Mouse (Mus musculus) heart, adult 8-10 months (tissue): Measurements from ENCODE around the gene Otor. TPM values are rescaled to one million over a fixed set of nuclear protein-coding genes. Genes with fewer than 3 reads are reported as not detected.

Experiments
- DNase-seq: peaks from one replicate; pipeline ENCODE4 v3.0.0; 2022; ENCODE audit warnings: low spot score
- total RNA-seq, 4 experiments: library from RNA; stranded (reverse); gene quantifications; 2 replicates each; pipeline ENCODE4 v1.2.4; 2022

The Otor gene
- total RNA-seq, result not detected

DNA sequence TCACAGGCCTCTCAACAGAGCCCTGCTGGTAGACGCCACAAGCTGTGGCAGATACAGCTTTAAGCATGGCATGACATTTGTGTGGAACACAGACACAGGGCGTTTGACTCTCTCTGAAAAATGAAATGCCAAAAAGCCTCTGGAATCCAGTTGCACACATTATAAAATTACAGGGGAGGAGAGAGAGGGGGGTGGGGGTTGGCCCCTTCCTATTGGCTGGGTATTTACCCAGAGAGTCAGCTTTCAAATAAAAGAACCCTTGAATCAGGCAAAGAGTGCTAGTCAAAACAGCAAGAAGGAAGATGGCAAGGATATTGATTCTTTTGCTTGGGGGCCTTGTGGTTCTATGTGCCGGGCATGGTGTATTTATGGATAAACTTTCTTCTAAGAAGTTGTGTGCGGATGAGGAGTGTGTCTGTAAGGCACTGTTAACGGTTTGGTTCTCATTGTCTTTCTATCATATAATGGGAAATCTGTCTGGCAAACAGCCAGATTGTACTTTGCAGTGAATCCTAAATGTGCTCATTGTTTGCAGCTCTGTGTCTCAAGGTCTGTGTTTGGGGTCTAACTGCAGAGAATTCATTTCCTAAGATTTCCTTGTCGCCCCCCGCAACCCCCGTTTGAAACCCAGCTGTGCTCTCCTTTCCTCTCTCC lies at the start of gene Otor:
Gene Otor, plus strand, starts transcription at position 276 of the 654 bp plus-strand sequence.
- no peak for DNase-seq

DNA sequence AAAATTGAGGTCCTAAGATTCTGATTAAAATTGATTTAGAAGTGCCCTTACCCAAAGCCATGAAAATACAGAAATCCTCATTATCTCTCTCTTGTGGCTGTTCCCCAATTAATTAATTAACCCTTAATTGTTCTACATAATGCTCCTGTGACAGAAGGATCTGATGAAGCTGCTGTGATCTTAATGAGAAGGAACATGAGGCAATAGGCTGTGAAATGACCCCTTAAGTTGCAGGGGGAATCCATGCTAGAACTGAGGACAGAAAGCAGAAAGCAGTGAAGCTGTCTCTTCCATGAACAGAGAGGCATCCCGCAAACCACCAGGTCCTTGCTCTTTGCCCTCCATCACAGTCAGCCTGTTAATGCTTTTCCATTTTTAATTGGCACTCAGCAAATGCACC lies 47.0 kb upstream of the Otor start:
- no peak for DNase-seq

DNA sequence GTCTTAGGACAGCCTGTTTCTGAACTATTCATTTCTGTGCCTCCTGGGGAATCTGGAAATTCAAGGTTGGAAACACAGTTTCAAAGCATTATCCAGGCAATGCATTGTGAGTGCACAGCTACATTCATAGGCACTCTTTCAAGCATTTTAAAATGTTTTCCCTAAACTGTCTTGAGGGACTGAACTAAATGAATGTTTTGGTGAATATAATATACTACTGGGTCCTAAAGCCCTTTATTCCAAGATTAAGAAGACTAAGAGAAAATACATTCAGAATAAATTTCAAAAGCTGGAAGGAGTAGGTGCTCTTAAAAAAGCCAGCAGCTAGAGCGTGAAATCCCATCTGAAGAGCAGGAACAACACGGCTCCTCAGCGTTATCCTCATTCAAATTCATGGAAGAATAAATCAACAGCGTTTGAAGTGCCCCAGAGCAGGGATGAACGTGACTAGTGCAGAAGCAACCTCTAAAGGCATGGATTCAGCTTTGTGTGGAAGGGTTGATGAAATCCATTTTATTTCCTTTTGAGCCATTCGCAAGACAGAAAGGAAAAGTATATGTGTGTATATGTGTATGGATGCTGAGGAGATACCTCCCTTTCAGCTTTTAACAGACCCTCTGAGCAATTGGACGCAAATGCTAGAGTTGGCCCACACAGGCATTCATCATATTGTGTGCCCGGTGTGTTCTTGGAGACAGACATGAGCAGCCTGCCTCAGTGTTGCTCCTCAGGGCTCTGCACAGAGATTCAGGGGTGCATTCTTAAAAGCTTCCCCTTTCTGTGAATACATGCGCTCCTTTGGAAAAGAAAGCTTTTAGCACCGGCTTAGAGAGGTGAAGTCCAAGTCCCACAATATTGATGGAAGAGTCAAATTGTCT lies 45.7 kb upstream of the Otor start:
- DNase-seq, result no peak

DNA sequence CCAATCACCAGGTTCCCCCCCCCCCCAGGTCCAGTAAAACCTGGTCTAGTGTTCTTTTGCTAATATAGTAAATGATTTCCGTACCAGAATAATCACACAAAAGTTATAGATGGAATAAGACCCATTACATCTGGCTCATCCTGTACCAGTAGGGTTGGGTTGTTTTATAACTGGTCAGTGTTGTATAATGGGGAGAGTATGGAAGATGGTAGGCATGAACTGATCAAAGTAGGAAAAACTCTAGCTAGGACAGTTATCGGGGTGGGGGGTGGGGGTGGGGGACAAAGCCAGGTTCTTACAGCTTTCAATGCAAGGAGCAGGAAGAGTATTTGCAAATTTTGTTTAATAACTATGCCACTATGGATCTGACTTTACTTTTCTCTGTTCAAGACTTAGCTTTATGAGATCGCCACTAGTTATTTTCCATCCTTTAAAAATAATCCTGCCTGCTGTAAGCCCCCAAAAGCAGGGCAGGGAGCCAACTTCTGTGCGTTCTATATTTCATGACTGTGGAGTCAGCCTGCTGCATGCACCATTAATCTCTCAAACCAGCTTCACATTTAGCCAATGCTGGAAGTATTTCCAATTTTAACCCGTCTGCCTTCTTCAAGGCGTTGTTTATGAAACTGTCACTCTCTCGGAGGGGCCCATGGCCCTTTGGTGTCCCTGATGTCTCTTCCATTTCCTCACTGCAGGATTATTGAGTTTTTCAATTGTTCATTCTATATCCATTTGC lies 43.8 kb upstream of the Otor start:
- DNase-seq, result no peak

DNA sequence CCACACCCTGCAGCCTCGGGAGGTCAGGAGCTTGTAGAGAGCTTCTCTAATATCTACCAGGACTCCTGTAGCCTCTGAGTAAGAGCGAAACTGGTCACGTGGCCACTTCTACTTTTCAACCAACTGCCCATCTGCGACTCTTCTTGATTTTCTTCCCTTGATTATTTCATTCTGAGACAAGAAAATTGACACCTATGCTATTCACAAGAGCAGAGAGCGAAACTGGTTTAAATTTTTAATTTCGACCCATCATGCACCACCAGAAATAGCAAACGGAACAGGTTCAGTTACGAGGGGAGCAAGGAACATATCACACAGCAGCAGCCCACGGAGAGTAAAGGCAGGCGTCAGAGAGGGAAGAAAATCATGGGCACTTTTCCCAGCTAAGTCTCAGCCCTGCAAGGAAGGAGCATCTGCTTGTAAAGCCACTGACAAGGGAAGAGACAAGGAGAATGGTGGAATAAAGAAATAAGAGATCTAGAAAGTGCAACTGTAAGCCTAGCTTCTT lies 43.1 kb upstream of the Otor start:
- DNase-seq, result peak; percentile 34

DNA sequence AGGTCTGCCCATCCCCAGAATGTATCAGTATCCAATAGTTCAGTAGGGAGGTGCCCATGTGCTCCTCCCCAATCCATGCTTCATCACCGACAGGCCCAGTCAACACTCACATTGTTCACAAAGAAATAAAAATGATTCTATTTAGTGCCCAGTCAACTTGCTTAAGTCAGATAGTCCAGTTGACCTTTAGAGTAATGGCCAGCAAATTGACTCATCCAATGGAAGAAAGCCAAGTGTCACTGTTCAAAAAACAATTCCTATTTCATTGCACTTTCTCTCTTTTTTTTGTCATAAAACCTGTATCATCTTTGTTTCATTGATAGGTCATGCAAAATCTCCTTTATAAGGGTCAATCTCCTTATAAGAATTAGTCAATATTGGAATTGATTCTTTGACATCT lies 36.7 kb upstream of the Otor start:
- DNase-seq, result no peak

DNA sequence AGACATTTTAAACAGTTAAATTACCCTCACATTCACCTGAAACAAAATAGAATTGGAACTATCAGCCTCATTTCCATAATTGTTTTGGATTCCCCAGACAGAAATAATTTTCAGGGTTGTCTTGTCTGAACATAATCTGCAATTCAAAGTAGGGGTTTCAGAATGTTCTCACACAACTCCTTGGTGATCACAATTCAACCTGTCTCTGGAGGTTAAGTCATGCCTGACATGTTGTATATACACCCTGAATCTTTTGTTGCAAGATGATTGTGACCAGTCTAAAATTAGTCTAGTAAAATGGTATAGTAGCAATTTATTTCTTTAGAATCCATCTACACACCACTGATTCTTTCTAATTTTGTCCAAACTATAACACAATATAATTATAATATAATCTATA lies 23.0 kb upstream of the Otor start:
- DNase-seq, result no peak

DNA sequence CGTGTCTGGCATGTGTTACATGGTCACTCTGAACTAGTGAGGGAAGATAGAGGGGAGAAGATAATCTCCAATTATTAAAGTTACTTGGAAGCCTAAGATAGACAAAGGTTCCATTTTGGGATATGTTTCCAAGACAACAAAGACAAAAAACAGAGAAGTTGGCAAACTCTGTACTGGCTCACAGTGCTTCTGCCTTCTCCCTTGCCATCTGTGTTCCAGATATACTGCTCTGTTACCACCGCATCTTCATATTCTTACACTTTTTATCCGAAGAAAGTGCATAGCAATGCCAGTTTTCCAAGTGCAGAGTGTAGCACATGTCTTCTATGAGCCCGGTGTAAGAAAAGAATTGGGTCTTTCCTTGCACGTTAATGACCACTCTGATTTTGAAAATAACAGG lies 21.5 kb upstream of the Otor start:
- no peak for DNase-seq

DNA sequence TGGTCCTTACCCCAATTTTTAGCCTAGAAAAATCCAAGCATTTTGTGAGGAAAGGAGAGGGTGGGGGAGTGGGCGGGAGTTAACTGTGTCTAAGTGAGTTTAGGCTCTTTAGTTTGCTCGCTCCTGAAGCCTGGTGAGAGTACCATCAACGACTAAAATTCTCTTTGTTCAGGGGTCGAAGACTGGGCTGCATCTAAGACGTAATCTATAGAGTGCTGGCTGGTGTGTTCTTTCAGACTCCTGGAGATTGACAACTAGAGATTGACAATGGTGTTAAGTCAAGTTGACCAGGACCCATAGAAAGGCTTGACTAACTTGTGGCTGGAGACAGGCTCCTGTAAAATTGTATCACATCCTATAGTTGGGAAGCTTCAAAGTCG lies 15.9 kb upstream of the Otor start:
- no peak for DNase-seq

DNA sequence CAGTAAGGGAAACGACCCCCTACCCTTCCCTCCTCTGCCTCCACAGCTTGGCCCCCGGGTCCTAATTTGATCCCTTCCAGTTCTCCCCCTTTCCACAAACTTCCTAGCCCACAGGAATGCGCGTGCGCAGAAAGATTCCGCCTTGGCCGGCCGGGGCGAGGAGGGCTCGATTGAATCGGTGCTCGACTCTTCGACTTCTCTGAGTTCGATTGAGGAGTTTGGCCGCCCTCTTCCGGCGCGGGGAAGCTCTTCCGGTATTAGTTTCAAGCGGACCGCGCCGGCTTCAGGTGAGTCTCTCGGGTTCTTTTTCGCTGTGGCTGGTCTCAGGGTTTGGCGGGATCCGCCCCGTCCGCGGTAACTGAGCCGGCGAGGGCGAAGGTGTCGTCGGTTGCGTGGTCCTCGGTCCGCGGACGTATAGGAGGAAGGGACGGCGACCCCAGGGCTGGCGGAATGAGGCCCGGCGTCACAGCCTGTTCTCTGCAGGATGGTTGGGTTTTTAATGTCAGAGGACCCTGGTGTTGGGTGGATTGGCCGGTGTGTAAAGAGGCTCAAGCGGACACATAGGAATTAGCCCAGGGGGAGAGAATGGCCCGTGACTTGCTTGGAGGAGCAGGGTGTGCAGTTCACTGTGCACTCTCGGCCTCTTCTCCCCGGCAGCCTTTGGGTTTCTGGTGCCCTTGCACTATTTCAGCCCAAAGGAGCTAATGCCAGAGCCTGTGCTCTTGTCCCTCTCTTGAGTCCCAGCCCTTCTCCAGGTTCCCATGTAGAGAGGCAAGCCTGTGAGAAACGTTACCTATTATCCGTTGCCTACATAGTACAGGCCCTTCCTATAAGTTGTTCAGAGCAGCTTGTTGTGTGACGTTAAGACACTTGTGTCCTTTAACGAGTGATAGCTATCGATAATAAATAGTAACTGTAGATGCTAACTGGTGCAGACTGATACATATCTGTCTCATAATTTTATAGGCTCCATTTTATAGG lies 15.2 kb upstream of the Otor start, which contains the start of gene Snrpb2:
Gene Snrpb2, plus strand, starts transcription at position 228 of the 981 bp plus-strand sequence.
- peak; percentile 88 for DNase-seq

DNA sequence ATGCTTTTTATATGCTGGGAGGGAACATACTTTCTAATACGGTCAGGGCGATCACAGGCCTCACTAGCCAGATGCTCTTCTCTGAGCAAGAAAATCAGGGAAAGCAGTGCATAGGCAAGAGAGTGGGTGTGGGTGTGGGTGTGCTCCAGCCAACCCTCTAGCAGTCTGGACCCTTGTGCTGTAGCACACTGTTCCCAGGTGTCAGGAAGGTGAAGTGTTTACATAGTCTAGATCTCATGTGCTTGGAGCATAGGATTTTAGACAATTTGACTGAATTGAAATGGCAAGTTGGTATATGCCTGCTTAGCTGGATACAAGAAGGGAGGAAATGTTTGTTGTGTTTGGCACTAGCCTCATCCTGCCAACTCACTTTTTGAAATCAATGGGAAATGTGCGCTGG lies 12.4 kb upstream of the Otor start:
- no peak for DNase-seq

DNA sequence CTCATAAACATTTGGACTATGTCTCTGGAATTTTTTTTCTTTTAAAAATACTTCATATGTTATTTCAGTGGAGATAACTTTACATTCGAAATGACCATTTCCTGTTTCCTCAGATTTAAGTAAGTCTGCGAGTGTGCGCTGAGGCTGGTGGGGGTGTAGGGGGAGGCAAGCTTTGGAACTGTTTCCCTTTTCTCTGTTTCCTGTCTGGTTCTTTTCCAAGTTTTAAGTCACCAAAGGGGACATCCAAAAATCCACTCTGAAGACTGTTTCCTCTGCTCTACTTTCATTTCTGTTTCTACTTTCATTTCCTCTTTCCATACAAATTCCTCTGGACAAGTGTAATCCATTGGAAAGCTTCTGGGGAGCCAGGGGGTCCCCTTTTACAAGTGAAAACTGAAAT lies 3.4 kb downstream of the Otor start:
- DNase-seq, result peak; percentile 60

DNA sequence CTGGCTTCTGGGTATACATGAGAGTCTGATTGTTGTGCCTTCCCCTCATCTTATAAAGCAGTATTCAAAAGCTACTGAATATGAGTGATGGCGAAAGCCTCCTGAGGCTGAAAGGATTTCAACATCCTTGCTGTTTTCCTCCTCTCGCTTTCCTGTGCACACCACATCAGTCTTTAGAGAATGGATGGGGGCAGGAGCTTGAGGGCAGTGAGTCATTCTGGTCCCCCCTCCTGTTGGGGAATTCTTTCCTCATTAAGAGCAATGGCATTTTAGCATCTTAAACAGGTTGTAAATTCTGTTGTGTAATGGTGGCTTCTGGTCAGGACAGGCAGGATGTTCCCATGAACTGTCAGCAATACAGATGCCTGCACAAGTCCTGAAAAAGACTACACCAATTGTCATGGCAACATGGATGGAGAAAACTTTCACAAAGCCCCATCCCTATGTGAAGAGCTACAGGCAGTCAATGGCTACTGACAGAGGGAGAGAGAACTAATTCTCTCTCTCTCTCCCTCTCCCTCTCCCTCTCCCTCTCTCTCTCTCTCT lies 6.7 kb downstream of the Otor start:
- no peak for DNase-seq

DNA sequence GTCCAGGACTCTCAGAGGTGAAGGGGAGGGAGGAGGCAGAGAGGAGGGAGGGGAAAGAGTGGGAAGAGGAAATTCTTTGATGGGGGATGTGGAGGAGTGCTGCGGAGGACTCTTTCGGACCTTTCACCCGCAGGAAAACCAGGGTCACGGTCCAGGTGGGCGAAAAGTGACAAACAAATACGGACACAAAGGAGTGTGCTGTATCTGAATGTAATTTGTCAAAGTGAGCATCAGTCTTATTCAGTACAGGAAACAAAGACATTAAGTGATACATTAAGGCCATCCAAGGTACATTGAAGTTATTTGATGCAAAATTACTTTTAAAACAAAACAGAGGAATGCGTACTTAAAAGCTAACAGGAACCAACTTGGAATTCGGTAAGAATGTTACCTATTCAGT lies 11.6 kb downstream of the Otor start:
- DNase-seq, result no peak

DNA sequence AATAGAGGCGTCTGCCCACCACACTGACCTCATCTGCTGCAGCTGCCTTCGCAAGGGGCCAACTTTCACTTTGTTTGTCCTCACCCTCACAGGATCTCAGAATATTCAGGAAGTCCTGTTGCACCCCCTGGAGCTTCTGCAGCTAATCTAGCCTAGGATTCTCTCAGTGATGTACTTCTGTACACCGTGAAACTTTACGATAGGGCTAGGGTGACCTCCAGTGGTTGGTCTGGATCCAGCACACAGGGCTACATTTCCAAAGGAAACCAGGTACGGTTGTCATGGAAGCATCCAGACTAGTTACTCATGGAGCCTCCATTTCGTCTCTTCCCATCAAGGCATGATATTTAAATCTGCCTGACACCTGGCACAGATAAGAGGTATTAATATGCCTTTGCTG lies 15.5 kb downstream of the Otor start:
- peak; percentile 40 for DNase-seq

DNA sequence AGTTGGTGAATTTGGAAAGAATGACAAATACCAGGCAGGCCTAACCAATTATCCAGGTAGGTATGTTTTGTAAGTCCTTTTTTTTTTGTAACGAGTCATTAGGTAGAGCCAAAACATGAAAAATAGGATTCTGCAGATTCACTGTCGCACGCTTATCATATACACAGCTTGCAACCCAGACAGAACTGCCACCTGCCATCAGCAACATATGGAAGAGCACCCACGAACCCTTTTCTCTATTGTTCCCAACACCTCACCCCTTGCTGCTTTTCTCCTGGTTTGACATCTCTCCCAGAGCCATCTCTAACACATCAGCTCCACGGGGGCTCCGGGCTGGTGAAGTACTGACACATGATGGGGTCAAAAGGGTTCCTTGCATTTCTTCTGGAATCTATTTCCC lies 16.5 kb downstream of the Otor start:
- no peak for DNase-seq

DNA sequence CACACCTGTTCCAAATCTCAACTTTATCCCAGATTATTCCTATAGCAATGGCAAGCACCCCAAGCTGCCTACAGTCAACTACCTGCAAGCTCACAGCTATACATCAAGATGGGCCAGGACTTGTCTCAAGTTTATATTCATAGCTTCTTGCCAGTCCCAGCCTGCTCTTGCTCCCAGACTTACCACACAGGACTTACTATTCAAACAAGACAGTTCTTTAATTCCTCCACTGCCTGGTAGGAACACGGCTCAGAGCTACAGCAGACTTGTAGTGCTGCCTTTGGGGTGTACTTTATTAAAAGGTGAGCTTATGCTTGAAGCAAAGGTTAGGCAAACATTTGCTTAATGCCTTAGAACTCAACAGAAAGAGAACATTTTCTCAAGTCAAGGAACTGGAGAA lies 18.9 kb downstream of the Otor start:
- no peak for DNase-seq

DNA sequence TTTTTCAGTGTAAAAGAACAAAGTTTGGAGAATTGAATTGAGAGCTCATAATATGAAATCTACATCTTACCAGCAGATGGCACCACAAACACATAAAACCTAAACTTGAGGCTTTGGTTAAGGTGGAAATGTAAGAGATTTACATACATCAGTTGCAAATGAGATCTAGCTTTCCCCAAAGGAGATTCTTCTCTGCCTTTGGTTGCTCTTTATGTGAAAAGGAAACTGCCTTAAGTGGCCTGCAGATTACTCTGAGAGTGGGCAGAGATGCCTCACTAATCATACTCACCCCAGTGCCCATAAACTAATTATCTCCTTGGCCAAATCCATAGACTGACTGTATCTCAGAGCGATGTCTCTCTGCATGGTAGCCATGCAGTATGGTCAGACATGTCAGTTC lies 35.6 kb downstream of the Otor start:
- peak; percentile 8 for DNase-seq

DNA sequence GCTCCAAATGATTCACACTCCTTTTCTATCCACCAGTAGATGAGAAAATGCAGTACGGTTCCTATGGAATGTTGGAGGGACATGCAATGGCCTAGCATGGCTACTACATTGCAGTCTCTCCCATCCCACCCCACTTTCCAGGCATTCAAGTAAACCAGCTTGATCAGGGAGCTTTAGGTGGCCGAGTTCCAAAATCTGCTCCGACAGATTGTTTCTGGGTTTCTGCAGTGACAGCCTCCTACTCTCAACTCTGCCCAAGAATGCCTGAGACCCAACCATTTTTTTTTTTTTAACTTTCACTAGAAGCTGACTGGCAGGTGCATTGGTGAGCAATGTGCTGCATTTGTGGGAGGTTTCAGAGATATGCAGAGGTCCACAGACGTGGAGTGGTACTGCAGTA lies 36.4 kb downstream of the Otor start:
- DNase-seq, result no peak

DNA sequence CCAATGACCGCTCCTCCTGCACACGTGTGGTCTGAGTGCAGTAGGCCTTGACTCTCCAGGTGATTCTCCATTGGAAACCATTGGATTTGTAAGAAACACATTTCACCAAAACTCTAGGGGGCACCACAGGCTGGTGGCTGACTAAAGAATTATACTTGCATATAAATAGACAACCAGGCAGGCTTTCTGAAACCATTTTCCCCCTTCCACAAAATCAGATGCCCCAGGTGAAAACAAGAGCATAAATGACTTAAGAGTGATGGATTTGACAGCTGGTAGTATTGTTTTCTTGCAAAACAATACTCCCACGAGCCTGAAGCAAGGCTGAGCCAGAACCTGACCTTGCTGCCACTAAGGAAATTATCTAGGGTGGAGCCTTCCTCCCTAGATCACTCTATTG lies 39.2 kb downstream of the Otor start:
- DNase-seq, result peak; percentile 35

DNA sequence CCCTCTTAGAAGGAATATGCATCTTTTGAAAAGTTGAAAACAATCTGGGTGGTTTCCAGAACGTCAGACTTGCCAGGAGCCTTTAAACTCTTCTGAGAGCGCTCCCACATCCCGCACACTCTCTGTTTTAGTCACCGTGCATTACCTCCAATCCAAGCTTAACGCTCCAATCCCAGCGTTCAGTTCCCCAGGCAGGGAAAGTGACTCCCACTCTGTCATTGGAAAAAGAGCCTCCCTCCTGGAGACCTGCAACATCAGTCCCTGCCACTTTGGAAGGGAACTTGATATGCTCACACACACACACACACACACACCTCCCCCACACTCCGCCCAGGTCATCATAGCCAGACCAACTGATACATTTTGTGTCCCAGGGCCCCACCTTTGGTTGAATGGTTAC lies 39.9 kb downstream of the Otor start:
- DNase-seq, result no peak
